Mouse (Mus musculus): ENCODE measurements around the gene Eng. TPM values are rescaled to one million over a fixed set of nuclear protein-coding genes. Genes with fewer than 3 reads are reported as not detected.

Eng gene
- total RNA-seq, 2 experiments from 2014 or later, result 1.5 to 4.0 TPM

- no peak for ATAC-seq (replicated peaks; ENCODE audit: low FRiP score, poor library complexity, severe bottlenecking)
Observed at GRCm38 (mm10) chr2:32700966-32701743, 54.8 kb downstream of the Eng start.

GRCm38 (mm10) chr2:32703046-32703445 lies 56.7 kb downstream of the Eng start:
- ATAC-seq (replicated peaks; ENCODE audit: low FRiP score, poor library complexity, severe bottlenecking), result no peak

DNA sequence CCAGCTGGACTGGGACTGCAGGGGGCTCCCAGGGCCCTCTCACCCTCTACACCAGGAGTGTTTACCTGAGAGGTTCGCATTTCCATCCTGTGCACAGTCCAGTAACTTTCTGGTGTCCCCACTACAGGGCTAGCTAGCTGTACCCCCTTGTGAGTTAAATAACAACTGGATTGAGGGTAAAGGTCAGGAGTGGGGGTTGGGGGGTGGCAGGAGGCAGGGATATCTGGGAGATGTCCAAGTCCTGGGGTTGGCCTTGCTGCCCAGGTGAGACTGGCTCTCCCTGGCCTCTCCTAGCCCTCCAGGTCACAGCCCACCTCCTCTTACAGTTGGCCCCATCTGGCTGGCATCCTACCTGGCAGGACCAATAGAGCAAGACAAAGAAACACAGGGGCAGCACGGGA lies 57.6 kb downstream of the Eng start, which contains the start of gene Fpgs:
Gene Fpgs (minus strand): TSS at position 125 of the 401 bp plus-strand sequence.
- ATAC-seq (replicated peaks; ENCODE audit: low FRiP score, poor library complexity, severe bottlenecking), result no peak

- no peak for ATAC-seq (replicated peaks; ENCODE audit: low FRiP score, poor library complexity, severe bottlenecking)
Observed at GRCm38 (mm10) chr2:32705018-32705417, 58.6 kb downstream of the Eng start.

DNA sequence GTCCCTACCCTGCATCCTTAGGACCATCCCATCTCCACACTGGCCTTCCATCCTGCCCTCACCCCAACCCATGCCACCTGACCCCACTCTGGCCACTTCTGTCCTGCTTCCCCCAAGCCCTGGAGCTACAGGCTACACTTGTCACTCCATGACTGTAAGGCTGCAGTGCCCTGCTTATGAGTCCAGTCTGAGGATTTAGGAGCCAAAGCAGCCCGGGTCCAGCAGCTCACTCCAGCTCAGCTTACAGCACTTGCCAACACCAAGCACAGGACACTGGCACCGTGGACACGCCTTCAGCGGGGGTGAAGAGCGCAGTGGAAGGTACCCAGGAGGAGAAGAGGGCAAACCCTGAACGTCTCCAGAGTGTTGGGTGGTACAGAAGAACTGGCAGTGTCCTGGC lies 60.6 kb downstream of the Eng start:
- no peak for ATAC-seq (replicated peaks; ENCODE audit: low FRiP score, poor library complexity, severe bottlenecking)

DNA sequence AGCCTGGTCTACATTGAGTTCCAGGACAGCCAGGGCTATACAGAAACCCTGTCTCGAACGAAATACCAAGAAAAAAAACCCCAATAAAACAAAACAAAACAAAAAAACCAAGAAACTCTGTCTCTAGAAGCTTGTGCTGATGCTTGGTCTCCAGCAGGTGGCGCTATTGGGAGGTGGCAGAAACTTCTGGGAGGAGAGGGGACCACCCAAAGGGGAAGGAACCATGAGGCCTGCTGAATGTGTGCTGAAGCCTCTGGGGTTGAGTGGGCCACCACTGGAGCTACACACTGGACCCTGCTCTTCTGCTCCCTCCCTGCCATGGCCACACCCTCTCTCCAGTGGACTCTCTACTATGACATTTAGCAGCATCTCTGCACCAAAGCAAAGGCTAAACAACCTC lies 62.2 kb downstream of the Eng start:
- no peak for ATAC-seq (replicated peaks; ENCODE audit: low FRiP score, poor library complexity, severe bottlenecking)

GRCm38 (mm10) chr2:32709521-32710137 lies 63.2 kb downstream of the Eng start:
- ATAC-seq (replicated peaks; ENCODE audit: low FRiP score, poor library complexity, severe bottlenecking), result no peak

DNA sequence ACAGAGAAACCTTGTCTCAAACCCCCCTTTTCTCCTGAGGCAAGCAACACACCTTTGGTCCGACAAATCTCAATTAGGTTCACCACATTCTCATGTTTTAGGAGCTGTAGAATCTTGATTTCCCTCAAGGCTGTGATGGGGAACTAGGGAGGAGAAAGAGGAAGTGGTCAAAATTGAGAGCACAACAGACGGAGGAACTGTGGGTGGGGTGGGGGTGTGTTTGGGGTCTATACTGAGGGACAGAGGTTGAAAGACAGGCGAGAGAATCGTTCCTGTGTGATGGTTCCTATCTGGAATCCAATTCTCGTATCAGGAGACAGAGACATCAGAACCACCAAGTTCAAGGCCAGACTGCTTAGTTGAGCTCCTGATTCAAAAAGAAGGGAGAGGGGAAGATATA lies 64.0 kb downstream of the Eng start:
- no peak for ATAC-seq (replicated peaks; ENCODE audit: low FRiP score, poor library complexity, severe bottlenecking)

DNA sequence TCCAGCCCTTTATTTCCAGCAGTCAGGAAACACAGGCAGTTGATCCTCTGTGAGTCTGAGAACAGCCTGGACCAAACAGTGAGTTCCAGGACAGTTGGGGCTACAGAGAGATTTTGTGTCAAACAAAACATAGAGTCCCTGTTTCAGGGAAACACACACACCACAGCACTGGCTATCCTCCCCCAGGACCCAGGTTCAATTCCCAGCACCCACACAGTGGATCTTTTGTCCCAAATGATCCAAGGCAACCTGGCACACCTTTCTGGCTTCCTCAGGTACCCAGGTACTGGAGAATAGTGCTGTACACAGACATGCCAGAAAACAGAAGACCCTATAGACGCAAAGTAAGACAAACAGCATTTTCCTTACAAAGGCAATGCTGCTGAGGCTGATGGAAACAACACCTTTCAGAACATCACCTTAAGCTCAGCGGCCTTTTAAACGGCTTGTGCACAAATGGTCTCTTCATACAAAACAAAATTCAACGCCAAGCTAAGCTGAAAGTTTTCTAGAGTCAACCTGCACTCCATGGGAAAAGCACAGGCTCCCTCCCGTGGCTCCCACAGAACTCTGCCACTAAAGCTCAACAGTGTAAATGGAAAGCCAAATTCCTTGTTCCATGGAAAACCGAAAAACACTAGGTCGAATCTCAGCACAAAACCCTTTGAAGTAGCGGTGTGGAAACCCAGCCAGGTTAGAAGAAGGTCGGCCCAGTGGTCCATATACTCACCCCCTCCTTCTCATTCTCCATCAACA lies 65.1 kb downstream of the Eng start:
- no peak for ATAC-seq (replicated peaks; ENCODE audit: low FRiP score, poor library complexity, severe bottlenecking)

- ATAC-seq (replicated peaks; ENCODE audit: low FRiP score, poor library complexity, severe bottlenecking), result peak; percentile 48
Observed at GRCm38 (mm10) chr2:32712108-32712551, 65.7 kb downstream of the Eng start.

DNA sequence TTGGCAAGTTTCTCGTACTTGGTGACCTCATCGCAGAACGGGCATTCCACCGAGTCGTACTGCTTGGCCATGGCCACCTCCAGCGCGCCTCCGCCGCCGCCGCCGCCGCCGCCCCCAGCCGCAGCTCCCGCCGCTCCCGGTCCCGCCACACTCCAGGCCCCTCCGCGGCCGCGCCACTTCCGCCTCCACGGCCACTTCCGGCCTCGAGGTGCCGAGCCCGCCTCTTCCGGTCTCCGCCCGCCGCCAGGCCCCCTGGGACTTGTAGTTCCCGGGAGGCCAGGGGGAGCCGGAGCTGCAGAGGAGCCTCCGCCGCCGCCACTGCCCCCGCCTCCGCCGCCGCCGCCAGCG lies 66.2 kb downstream of the Eng start:
- peak; percentile 80 for ATAC-seq (replicated peaks; ENCODE audit: low FRiP score, poor library complexity, severe bottlenecking)

GRCm38 (mm10) chr2:32712934-32713817 lies 66.8 kb downstream of the Eng start, which contains the start of gene Cdk9:
TSS of gene Cdk9 (minus strand) at chr2:32713076.
- peak; percentile 82 for ATAC-seq (replicated peaks; ENCODE audit: low FRiP score, poor library complexity, severe bottlenecking)

DNA sequence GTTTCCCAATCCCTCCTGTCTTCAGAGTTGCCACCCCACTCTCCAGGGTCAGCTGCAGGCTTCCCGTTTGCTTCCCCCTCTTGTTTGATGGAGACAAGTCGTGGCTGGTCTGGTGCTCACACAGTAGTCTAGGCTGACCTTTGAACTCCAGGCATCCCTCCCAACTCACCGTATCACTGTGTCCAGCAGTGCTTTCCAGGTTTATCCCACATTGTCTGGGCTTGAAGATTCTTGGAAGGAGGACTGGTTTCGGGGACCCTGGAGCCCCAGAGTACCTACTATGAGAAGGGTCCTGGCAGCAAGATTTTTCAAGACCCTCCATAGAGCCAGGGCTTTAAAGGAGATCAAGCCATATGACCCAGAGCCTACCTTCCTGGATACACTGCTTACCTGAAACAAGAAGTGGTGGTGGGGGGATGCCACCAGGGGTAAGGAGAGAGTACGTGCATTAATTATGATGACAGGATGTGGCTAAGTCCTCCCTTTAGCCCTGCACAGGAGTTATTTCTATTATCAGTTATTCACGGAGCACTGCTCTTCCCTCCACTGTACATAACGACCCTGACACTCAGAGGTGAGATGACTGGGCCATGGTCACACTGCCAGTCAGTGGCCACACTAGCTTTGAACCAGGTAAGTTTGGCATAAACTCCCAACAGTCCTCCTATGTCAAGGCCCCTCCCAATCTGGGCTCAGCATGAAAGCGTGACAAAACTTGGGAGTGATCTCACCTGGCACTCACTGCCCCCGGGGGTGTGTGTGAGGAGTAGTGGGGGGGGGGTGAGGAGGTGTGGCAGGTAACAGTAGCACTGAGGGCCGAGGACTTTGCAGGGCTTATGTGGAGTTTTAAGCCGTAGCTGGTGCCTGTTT lies 68.0 kb downstream of the Eng start:
- ATAC-seq (replicated peaks; ENCODE audit: low FRiP score, poor library complexity, severe bottlenecking), result no peak

DNA sequence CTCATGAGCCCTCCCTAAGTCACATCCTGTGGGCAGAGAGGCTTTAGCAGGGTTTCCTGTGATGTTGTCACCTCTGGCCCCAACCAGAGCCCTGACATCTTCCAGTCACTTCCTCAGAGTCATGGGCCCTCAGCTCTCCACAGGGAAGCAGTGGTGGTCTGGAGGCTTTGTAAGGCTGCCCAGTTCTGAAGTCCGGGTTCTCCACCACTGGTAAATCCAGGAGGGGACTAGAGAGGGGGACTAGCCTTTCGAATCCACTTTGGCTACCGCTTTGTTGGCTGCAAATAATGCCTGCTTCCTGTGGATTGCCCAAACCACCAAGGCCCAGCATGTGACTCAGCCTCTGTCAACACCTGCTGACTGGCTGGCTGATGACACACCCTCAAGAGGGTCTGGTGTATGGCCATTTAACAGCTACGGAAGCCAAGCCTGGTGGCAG lies 68.6 kb downstream of the Eng start:
- no peak for ATAC-seq (replicated peaks; ENCODE audit: low FRiP score, poor library complexity, severe bottlenecking)

- no peak for ATAC-seq (replicated peaks; ENCODE audit: low FRiP score, poor library complexity, severe bottlenecking)
Observed at GRCm38 (mm10) chr2:32718761-32719160, 72.4 kb downstream of the Eng start.

GRCm38 (mm10) chr2:32720053-32720452 lies 73.7 kb downstream of the Eng start:
- no peak for ATAC-seq (replicated peaks; ENCODE audit: low FRiP score, poor library complexity, severe bottlenecking)

GRCm38 (mm10) chr2:32720681-32721229 lies 74.4 kb downstream of the Eng start, which contains the start of gene Sh2d3c:
TSS of gene Sh2d3c (plus strand) at chr2:32721055.
- ATAC-seq (replicated peaks; ENCODE audit: low FRiP score, poor library complexity, severe bottlenecking), result no peak

GRCm38 (mm10) chr2:32722046-32722445 lies 75.7 kb downstream of the Eng start:
- 0 out of 2 replicates have a peak, but pooled peaks have one; percentile 17 for ATAC-seq (replicated peaks; ENCODE audit: low FRiP score, poor library complexity, severe bottlenecking)
